Mouse (Mus musculus) ZHBTc4 (cell line): ENCODE measurements around the gene E2f1.
A peak's percentile ranks its signal among the peaks of the same experiment; 100 is the strongest.

ENCODE experiments used
- DNase-seq: peaks from one replicate; pipeline ENCODE4 v3.0.0-alpha.2; 2011; ENCODE audit warnings: low read depth, low spot score

Gene E2f1

DNA sequence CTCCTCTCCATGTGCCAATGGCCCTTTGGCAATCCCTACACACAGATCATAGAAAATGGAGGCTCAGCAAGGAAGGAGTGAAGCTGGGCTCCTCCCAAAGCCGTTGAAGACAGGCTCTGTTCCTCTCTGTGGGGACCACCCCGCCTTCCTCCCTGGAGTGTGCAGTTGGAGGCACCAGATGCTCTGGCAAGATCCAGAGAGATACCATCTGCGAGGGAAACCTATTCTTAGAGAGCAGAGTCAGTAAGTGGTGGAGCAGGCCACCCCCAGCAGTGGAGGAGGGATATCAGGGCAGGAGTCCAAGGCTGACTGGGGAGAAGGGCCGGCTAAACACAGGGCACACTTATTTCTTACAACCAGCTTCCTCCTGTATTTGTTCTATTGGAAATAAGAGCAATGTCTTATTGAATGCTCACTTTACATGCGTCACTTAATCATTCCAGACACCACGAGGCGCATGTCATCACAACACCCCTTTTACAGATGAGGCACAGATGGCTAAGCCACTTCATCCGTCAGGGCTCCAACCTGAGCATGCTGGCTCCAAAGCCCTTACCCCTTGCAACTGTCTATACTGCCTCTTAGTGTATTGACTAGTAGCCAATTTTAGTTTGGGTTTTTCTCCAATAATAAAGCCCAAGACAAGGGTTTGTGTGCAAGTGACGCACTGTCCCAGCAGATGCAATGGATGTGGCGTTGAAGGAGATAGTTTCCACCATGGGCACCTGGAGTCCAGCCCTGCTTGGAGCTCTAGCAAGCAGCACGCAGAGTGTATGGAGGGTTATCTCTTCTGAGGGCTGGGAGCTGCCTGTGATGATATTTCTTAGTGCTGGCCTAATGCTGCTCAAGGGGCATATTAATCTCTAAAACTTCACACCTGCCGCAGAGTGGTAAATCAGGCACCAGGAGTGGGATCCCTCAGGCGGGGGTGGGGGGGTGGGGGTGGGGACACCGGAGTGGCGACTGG is 14.5 kb upstream of the E2f1 start:
- DNase-seq = no peak

DNA sequence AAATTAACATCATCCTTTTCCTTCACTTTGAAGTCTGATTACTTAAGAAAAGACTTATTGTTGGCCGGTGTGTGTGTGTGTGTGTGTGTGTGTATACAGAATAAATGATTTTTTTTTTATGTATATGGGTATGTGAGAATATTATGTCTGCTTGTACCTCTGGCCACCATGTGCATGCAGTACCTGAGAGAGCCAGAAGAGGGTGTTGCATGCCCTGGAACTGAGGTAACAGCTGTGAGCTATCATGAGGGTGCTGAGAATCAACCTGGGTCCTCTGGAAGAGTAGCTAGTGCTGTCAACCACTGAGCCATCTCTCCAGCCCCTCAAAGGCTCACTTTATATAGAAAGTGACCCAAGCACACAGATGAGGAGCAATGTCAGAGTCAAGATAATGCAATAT is 11.7 kb upstream of the E2f1 start:
- DNase-seq = peak; percentile 70

DNA sequence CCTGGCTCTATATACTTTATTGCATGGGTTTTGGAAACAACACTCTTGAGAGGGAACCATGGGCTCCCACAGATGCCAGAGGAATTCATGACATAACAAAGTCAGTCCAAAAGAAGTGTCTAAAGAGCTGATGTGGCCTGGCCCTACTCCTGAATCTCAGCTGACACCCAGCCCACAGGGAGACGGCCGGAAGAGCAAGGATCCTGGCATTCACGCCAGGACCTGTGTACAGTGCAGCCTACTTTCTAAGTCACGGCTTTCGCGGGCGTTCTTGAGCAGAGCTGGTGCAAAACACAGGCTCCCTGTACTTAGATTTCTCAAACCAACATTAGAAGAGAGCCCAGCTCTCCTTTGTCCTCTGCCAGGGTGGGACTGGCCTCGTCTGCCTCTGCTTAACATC is 10.9 kb upstream of the E2f1 start:
- no peak for DNase-seq

DNA sequence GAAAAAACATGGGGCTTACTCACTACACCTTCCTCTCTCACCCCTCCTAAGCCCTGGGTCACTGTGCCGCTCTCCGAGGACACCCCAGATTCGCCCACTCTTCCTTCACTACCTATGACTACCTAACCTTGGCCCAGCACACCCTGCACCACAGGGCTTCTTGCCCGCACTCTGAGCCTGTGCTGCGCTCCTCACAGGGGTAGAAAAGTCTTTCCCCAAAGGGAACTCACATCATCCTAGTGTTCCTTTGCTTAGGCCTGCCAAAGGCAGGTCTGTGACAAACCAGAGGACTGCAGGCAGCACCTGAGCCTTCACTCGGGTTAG is 8.0 kb upstream of the E2f1 start:
- DNase-seq = no peak

DNA sequence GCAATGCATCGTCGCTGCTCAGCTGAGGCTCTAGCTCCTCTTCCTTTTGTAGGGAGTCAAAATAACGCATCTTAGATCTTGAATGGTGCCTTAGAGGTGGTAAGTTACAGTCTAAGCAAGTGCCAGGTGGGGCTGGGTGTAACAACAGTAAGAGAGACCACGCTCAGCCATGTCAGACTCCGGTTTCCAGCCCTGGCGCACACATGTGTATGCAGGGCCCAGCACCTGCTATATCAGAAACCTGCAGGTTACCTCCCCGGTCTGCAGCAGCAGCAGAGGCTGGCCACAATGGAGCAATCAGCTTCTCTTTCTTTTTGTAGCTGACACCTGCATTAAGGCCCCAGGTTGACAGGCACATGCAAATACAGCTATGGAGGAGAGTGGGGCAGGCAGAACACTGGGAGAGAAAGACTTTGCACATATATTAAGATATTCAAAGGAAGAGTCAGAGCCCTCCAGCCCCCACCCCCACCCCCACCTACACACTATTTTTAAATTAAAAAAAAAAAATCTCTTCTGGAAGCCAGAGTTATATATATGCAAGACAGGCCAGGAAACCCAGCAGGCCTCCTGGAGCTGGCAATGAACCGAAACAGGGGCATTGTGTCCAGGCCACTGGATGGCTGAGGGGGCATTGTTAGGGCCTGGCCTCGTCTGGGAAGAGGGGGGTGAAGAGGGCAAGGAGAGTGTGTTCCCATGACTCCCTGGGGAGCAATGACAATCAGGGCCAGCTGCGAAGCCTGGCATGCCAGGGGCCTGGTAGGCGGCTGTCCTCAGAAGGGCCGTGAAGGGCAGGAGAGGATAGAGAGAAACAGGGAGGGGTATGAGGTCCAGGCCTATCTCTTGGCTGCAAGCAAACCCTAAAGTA is 7.4 kb upstream of the E2f1 start:
- no peak for DNase-seq

DNA sequence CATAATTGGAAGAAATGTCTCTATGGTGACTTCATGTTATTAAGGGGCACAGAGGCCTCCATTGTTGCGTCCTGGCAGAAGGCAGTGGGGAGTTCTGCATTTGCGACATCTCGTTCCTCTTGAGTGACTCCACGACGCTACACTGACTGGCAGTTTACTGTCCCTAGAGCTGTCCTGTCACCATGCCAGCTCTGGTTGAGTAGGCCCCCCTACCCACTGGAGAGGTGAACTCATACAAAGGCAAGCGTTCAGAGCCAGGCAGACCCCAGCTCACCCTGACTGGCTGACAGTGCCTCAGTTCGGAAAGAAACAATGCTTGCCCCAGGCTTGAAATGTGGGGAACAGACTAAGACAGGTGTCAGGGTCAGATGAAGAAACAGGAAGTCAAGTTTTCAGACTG is 4.6 kb upstream of the E2f1 start:
- DNase-seq = no peak

DNA sequence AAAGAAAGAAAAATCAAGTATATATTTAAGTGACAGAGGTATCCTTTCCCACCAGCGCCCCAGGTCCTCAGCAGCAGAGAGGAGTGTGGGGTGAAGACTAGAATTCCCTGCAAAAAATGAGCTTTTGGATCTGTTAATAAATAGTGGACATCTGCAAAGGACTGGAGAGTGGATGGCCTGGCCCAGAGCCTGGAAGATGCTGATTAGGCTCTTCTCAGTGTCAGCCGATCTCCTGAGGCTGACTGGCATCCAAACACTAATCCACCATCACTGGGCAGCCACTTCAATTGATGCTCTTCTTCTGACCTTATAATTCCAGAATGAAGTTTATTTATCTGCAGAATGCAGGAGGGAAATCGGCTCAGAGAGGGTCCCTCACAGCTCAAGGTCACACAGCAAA is 3.3 kb upstream of the E2f1 start:
- DNase-seq = no peak

DNA sequence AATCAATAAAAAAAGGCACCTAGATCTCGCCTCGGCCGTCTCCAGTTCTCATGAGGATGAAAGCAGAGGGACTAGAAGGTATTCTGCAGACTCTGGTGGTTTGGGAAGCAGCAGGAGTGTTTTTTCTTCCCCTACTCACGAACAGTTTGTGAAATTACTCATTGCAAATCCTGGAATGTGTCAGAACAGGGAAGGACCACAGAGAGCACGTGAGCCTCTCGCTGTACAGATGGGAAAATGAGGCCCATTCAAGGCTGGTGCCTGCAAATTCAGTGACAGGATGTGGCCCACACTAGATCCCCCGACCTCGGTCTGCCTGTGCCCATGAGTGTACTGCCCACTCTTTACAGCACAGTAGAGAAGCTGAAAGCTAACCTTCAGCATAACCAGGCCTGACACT is 2.3 kb upstream of the E2f1 start:
- DNase-seq = no peak

DNA sequence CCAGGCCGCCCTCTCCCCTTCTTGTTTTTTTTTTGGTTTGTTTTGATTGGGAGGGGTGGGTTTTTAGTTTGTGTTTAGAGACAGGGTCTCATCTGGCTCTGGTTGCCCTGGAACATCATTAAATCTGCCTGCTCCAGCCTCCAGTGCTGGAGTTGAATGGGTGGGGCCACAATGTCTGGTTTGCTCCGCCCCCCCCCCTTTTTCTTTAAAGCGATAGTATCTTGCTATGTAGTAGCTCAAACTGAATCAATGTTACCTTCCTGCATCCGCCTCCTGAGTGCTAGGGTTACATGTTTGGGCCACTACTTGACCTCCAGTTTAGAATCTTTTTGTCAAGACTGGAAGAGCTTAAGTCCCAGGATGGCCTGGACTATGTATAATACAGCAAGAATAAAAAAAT is 1.6 kb upstream of the E2f1 start:
- no peak for DNase-seq

DNA sequence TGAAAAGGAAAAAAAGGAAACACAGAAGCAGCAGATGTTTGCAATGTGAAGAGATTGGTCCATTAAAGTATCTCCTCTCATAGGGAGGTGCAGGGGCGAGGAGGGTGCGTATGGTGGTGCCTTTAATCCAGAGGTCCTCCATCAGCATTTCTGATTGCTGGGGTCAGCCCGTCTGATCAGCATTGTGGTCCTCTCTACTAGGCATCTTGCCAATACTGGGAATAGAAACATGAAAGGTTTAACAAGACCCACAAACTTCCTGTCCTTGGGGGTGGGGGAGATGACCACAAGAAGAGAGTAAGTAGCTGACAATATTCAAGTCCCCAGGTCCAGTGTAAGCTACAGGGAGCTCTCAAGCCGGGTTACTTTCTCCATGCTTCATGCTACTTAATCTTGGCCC is 974 bp upstream of the E2f1 start:
- no peak for DNase-seq

DNA sequence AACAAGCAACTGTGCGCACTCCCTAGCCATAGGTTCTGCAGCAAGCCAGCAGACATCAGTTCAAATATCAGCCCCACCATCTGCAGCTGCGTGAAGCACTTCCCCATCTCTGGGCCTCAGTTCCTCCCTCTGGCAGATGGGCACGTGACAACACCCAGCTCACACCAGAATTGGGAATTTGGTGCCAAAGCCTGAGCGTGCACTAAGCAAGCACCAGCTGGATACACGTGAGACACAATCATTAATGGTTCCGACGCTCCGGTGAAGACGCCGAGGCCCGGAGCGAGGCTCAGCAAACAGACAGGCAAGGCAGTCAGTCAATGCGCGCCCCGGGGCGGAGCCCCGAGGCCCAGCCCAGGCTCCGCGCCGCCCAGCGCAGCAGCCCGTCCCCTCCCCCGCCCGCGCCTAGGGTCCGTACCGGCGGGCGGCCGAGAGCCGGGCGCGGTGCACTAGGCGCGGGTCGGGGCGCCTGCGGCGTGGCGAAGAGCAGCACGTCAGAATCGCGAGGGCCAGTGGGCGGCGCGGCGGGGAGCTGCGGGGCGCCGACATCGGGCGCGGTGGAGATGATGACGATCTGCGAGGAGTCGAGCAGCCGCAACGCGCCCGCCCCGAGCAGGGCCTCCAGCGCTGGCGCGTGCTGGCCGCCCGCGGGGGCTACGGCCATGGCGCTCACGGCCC is 482 bp downstream of the E2f1 start:
- DNase-seq = peak; percentile 84

DNA sequence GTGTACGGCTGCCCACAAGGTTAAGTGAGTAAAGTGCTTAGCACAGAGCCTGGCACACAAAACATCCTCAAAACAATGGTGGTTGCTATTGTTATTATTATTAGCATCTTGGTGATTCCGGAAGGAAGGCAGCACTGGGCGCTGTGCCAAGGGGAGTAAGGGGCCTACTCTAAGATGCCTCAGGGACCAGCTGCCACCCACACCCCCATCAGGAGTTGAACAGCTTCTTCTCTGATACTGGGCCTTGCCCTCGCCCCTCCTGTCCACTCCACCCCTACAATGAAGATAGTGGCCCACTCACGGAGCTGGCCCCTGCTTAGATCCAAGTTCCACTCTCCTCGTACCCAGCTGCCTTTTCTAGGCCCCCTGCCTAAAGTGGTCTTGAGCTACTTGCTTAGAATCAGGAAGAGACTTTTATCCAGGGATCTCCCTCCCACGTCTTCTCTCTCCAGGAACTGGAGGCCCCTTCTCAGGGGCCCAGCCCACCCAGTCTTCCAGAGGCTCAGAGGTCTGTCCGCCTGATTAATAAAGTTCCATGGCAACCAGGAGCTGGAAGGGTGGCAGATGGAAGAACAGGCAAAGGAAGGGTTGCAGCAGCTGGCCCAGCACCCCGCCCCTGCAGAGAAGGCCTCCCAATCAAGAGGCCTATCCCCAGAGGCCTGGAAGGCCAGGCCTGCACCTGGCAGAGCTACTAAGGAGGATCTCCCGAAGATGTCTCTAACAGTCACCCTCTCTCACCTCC is 1.2 kb downstream of the E2f1 start:
- peak; percentile 68 for DNase-seq

DNA sequence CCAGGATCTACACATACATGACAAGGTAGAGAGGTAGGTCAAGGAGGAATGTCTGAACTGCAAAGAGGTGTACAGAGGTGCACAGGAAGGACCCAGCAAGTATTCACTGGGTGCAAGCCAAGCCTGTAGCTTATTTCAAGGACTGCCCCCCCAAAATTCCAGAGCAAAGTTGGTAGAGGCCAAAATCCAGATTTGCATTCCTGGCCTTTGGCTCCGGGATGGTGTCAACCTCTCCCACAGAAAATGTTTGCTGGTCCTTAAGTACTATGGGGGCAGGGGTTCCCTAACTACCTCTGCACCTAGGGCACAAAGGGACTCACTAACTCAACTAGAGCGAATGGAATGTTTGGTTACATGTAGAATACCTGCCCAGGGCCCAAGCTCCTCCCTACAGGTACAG is 1.9 kb downstream of the E2f1 start:
- DNase-seq = no peak

DNA sequence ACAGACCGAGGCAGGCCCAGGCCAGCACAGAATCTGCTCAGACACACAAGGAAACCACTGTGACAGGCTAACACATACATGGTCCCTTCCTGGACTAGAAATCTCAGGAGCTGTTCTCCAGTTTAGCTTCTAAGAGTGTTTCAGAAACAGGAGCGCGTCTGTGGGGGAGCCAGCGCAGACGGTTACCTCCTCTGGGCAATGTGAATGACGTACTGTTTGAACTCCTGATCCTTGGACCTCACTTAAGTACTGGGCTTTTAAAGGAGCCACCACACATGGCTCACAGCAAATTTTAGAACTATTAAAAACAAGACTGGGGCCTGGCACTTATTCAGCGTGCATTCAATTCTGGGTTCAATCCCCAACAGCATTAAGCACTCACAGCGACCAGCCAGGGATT is 3.1 kb downstream of the E2f1 start:
- DNase-seq = no peak

DNA sequence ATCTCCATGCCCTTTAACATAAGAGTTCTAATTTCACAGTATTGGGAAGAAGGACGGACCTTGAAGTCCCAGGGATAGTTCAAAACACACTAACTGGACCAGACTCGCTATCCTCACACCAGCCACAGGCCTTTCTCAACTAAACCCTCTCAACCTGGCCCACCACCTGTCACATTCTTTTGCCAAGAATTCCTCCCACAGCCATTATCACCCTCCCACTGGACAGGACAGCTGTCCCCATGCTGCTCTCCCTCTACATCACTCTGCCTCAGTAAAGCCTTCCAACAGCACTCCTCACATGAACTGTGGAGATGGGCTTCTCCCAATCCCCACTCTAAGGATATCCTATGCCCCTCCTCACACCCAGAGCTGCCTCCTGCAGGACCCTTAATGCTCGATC is 4.1 kb downstream of the E2f1 start:
- DNase-seq = no peak

DNA sequence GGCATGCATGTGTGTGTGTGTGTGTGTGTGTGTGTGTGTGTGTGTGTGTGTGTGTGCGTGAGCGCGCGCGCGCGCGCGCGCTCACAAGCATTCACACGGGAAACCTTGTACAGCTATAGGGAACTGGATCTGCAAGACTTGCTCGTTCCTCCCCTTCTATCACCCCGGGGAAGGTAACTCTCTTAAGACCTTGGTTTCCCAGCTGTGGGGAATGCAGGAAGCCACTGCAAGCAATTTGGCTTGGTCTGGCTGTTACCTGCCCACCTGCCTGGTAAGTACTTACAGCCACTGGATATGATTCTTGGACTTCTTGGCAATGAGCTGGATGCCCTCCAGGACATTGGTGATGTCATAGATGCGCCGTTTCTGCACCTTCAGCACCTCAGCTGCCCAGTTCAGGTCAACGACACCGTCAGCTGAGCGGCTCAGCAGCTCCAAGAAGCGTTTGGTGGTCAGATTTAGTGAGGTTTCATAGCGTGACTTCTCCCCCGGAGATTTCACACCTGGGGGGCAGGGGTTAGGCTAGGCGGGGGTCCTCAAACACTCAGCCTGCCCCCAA is 6.0 kb downstream of the E2f1 start:
- DNase-seq = no peak

DNA sequence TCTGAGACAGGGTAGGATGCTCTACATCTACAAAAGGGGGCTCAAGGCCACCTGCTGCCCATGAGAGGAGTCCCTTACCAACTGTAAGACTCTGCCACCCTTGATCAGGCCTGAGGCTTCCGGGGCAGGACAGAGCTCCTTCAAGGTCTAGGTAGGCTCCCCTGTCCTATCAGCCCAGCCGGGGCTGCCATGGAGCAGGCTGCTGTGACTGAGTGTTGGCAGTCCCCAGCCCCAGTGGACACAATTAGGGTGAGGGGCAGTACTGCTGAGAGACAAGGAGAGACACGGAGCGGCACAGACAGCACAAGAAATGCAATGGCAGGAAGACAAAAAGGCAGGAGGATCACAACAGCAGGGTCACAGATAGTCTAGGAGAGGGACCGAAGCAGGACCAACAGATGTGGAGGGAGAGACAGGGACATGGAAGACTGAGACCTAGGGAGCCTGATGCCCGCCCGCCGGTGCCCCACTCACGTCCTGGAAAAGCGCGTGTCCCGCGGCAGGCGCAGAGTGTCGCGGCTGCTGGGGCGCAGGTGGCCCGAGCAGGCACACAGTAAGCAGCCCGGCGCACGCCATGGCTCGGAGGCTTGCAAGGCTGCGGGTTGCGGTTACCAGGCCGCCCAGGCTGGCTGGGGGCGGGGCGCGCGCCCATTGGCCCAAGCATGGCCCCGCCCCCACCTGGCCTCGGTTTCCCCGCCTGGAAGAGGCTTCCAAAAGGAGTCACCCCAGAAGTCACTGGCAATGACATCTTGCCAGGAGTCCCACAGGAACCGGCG is 11.2 kb downstream of the E2f1 start, which contains the start of gene Necab3:
Necab3 (minus strand) TSS at position 627 of the 776 bp plus-strand sequence.
- peak; percentile 80 for DNase-seq

DNA sequence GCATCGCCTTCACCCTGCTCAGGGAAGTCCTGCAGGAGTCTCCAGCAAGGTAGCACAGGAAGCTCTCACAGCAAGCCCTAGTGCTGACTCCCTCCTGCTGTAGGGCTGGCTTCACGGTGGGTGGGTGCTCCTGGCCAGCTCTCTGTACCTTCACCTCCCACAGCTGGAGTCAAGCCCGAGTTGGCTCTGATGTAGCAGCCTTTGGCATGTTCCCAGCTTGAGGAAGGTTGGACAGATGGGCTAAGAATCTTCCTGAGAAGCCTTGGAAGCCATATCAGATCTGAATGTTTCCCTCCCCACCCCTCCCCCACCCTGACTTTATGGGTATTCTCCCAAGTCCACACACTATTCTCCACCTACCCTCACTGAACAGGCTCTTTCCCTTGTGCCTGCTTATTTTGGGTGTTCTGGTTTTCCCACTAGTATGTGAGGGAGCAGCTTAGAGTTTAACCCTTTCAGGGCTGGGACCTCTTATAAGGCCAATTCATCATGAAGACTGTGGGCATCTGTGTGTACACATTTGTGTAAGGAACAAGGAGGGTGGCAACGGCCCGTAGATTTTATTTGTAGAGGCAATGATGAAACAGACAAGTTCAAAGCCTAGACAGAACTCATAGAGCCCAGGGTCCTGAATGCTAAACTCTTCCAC is 12.4 kb downstream of the E2f1 start:
- DNase-seq = no peak

DNA sequence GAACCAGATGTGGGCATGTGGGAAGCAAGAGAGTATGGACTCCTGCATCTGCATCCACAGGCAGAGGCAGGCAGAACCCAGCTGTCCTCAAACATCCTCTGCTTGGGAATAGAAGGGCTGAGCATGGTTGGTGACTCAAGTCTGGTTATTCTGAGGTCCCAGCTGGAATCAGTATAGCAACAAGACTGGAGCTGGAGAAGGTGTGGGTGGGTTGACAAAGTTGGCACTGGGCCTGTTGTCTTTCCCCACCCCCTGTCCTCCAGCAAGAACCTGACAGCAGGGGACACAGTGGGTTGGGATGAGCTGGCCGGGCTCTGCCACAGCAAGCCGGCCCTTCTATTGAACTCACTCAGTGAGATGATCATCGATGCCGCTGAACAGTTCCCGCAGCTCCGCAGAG is 14.5 kb downstream of the E2f1 start:
- no peak for DNase-seq

DNA sequence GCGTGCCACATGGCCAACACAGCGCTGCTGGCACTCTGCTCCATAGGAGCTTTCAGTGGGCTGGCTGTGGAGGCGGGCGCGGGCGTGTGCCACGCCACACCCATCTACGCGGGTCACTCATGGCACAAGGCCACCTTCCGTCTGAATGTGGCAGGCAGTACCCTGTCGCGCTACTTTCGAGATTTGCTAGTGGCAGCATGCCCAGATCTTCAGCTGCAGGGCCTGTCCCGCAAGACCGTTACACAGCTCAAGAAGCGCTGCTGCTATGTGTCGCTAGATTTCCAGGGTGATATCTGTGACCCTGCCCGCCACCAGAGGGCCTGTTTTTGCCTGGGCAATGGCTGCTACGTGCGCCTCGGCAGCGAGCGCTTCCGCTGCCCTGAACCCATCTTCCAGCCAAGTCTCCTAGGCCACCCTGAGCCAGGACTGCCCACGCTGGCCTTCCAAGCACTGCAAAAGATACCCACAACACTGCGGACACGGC is 17.2 kb downstream of the E2f1 start:
- peak; percentile 80 for DNase-seq
